Mouse (Mus musculus) kidney, adult 2 months (tissue): ENCODE measurements at regions not wholly inside any gene's neighbourhood (a gene's known extent, or its start where the extent isn't known, plus 50 kb on each side); places are given as distances from the start of the nearest gene placed in this dataset.

ENCODE experiments used
- CTCF ChIP-seq: fragments of 200-500 bp; conservative IDR thresholded peaks from 2 replicates; pipeline ENCODE4 v1.5.1; 2011; ENCODE audit warnings: low read depth, mild to moderate bottlenecking, control low read depth, low read length, moderate library complexity, mixed read lengths; ENCODE audit not compliant: insufficient read depth, insufficient read length
- POLR2A ChIP-seq: fragments of 200-500 bp; IDR thresholded peaks from one replicate; pipeline ENCODE4 v1.6.1; 2011; ENCODE audit warnings: low read depth, low read length, control low read depth

- TF ChIP-seq CTCF (0 out of 2 replicates have a peak, but pooled peaks have one; percentile 20), POLR2A (no peak)
Measured at GRCm38 (mm10) chr13:69384767-69385166, 148.8 kb upstream of the Nsun2 start.
